Mouse (Mus musculus): ENCODE data around the gene Gm21861. TPM values are rescaled to one million over a fixed set of nuclear protein-coding genes. Genes with fewer than 3 reads are reported as not detected.
"Not testable (repeated sequence)": the region's sequence is repeated elsewhere in the genome, so short reads cannot be mapped to it uniquely, and the experiment has no call there.

Gene Gm21861
- not detected for total RNA-seq (2021)
- long read RNA-seq, experiment 1 = 0 reads
- long read RNA-seq, experiment 2 = 0 reads

DNA sequence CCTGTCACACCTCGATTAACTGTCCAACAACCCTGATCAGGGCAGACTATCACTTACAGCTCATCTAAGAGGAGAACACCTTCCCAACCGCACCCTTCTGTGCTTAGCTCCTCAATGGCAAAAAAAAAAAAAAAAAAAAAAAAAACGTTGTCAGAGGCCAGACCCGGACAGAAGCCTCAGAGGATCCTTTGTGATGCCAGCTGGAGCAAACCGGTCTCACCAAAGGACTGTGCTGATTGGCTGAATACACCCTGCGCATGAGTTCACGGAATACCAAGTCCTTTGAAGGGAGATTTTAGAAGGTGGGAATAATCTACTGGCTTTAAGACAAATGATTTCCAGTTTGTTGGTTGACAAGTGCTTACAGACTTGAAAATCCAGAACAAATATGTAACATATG, at the start of gene Gm21861:
Gene Gm21861, minus strand, starts transcription at position 101 of the 400 bp plus-strand sequence.
- intact Hi-C loops (cut with DNase I); DNase-seq: not testable (repeated sequence)

Measured in gastrocnemius, postnatal 36 days (tissue).